Mouse (Mus musculus): Measurements from ENCODE around the gene Prtn3. TPM values are rescaled to one million over a fixed set of nuclear protein-coding genes. Genes with fewer than 3 reads are reported as not detected.

The Prtn3 gene
- polyA plus RNA-seq, 1 experiment: 0.62 TPM

- no peak for DNase-seq (ENCODE audit: low spot score)
Measured at GRCm38 (mm10) chr10:79855558-79856184, 18.6 kb upstream of the Prtn3 start.

GRCm38 (mm10) chr10:79856280-79856679 lies 18.0 kb upstream of the Prtn3 start:
- no peak for DNase-seq (ENCODE audit: low spot score)

GRCm38 (mm10) chr10:79856704-79857451 lies 17.4 kb upstream of the Prtn3 start:
- DNase-seq (ENCODE audit: low spot score): no peak

GRCm38 (mm10) chr10:79857452-79857811 lies 16.8 kb upstream of the Prtn3 start:
- DNase-seq (ENCODE audit: low spot score): no peak

GRCm38 (mm10) chr10:79857894-79858293 lies 16.4 kb upstream of the Prtn3 start:
- no peak for DNase-seq (ENCODE audit: low spot score)

GRCm38 (mm10) chr10:79858416-79859074 lies 15.7 kb upstream of the Prtn3 start:
- no peak for DNase-seq (ENCODE audit: low spot score)

GRCm38 (mm10) chr10:79859116-79859515 lies 15.2 kb upstream of the Prtn3 start:
- DNase-seq (ENCODE audit: low spot score): no peak

GRCm38 (mm10) chr10:79860079-79860911 lies 14.0 kb upstream of the Prtn3 start:
- no peak for DNase-seq (ENCODE audit: low spot score)

GRCm38 (mm10) chr10:79861230-79862048 lies 12.8 kb upstream of the Prtn3 start:
- no peak for DNase-seq (ENCODE audit: low spot score)

- no peak for DNase-seq (ENCODE audit: low spot score)
Measured at GRCm38 (mm10) chr10:79862049-79862788, 12.1 kb upstream of the Prtn3 start.

GRCm38 (mm10) chr10:79862925-79863324 lies 11.4 kb upstream of the Prtn3 start:
- no peak for DNase-seq (ENCODE audit: low spot score)

GRCm38 (mm10) chr10:79864351-79865188 lies 9.7 kb upstream of the Prtn3 start:
- DNase-seq (ENCODE audit: low spot score): no peak

GRCm38 (mm10) chr10:79865189-79865601 lies 9.1 kb upstream of the Prtn3 start:
- no peak for DNase-seq (ENCODE audit: low spot score)

- DNase-seq (ENCODE audit: low spot score): no peak
Measured at GRCm38 (mm10) chr10:79865801-79866295, 8.4 kb upstream of the Prtn3 start.

- DNase-seq (ENCODE audit: low spot score): no peak
Measured at GRCm38 (mm10) chr10:79866601-79867000, 7.7 kb upstream of the Prtn3 start.

GRCm38 (mm10) chr10:79871845-79872244 lies 2.4 kb upstream of the Prtn3 start:
- no peak for DNase-seq (ENCODE audit: low spot score)

- no peak for DNase-seq (ENCODE audit: low spot score)
Measured at GRCm38 (mm10) chr10:79872862-79873261, 1.4 kb upstream of the Prtn3 start.

GRCm38 (mm10) chr10:79873313-79873712 lies 963 bp upstream of the Prtn3 start:
- no peak for DNase-seq (ENCODE audit: low spot score)

GRCm38 (mm10) chr10:79873715-79874289 lies 474 bp upstream of the Prtn3 start:
- no peak for DNase-seq (ENCODE audit: low spot score)
